Comparison of ENCODE assay signal across 29 mouse cellular contexts in the genomic region with DNA sequence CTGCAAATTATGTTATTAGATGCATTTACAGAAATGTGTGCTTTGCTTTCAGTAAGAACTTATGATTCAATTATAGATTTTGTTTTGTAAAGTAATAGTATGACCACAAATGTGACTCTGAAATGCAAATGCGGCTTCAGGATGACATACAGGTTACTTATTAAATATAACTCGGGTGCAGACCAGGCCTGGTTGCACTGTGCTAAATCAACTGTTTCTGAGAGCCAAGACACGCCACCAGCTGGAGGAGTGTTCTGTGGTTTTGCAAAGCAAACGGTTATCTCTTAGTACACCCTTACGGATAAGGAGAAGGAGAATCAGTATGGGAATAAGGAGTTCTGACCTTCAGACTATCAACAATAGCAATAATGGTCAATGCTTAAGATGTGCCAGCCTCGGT. TPM values are rescaled to one million over a fixed set of nuclear protein-coding genes. Genes with fewer than 3 reads are reported as not detected.
A peak's percentile ranks its signal among the peaks of the same experiment; 100 is the strongest.
DNase-seq lines count a peak whose midpoint lies in the region; ATAC-seq and TF ChIP-seq lines count a peak whose summit lies in the region.
"Had no signal": no experiment of that assay in that cellular context is flagged by ENCODE, and none has a peak within 500 bp of the region (broad histone marks: within the 10 kb centered on the region; RNA-seq: fewer than 3 reads in every experiment).

No protein-coding gene starts in this region.

- WGBS in kidney, adult 2 months = 50% methylated on average over 6 of the region's 6 CpGs
- WGBS in liver, embryonic 13.5 days (ENCODE audit: insufficient replicate concordance) = 39% methylated on average over 6 of the region's 6 CpGs
- 61% methylated on average over 6 of the region's 6 CpGs for whole genome bisulfite sequencing in liver, embryonic 11.5 days
- 34% methylated on average over 6 of the region's 6 CpGs for WGBS in liver, embryonic 16.5 days (ENCODE audit: insufficient replicate concordance)

- ATAC-seq in liver, embryonic 13.5 days (ENCODE audit: low read depth) = no peak
- no peak for ATAC-seq in liver, embryonic 11.5 days (replicated peaks; ENCODE audit: low FRiP score)
- ATAC-seq in liver, embryonic 16.5 days (ENCODE audit: low read depth) = no peak
- ATAC-seq: activated CD4-positive, CD25-positive, alpha-beta regulatory T cell, adult 4 months; CD4-positive, CD25-positive, alpha-beta regulatory T cell, adult 4 months; forebrain, embryonic 13.5 days; Patski had no signal

- H3K4me3 ChIP-seq in kidney, adult 2 months (ENCODE audit: insufficient read depth, low read depth, low read length) = no peak overlapping the region
- H3K4me3 ChIP-seq in liver, embryonic 13.5 days (replicated peaks) = no peak overlapping the region
- no peak overlapping the region for H3K4me3 ChIP-seq in liver, embryonic 11.5 days (ENCODE audit: low read depth, low read length)
- H3K4me3 ChIP-seq in liver, embryonic 16.5 days (ENCODE audit: low read depth, low read length) = no peak overlapping the region
- H3K4me3 ChIP-seq: embryonic facial prominence, embryonic 10.5 days; embryonic facial prominence, embryonic 12.5 days; forebrain, embryonic 13.5 days had no signal

- H3K9me3 ChIP-seq in liver, embryonic 13.5 days (replicated peaks) = no peaks in the 10 kb centered on the region
- H3K9me3 ChIP-seq in liver, embryonic 11.5 days (ENCODE audit: control insufficient read depth, low read length) = peaks cover 1% of the 10 kb centered on the region; the same call in 1 of the 2 replicates
- H3K9me3 ChIP-seq in liver, embryonic 16.5 days (replicated peaks; ENCODE audit: control insufficient read depth, low read length) = no peaks in the 10 kb centered on the region
- H3K9me3 ChIP-seq: embryonic facial prominence, embryonic 12.5 days had no signal

- H3K27me3 ChIP-seq in kidney, adult 2 months (replicated peaks; ENCODE audit: control insufficient read depth, insufficient read depth, low read length) = no peaks in the 10 kb centered on the region
- peaks cover 16% of the 10 kb centered on the region for H3K27me3 ChIP-seq in liver, embryonic 13.5 days
- H3K27me3 ChIP-seq in liver, embryonic 11.5 days (replicated peaks; ENCODE audit: control insufficient read depth, insufficient read depth, low read length) = no peaks in the 10 kb centered on the region
- H3K27me3 ChIP-seq in liver, embryonic 16.5 days (ENCODE audit: control insufficient read depth, insufficient read depth, low read depth, low read length) = peaks cover 12% of the 10 kb centered on the region
- H3K27me3 ChIP-seq: CH12.LX; embryonic facial prominence, embryonic 12.5 days; forebrain, embryonic 13.5 days had no signal

- no peak overlapping the region for H3K9ac ChIP-seq in liver, embryonic 13.5 days
- H3K9ac ChIP-seq in liver, embryonic 11.5 days (ENCODE audit: low read depth, low read length) = no peak overlapping the region
- no peak overlapping the region for H3K9ac ChIP-seq in liver, embryonic 16.5 days (ENCODE audit: low read depth, low read length)
- H3K9ac ChIP-seq: embryonic facial prominence, embryonic 12.5 days; forebrain, embryonic 13.5 days had no signal

- H3K27ac ChIP-seq in kidney, adult 2 months (ENCODE audit: insufficient read depth, low read depth, low read length) = peak overlapping the region; percentile 35; the same call in 1 of the 2 replicates
- no peak overlapping the region for H3K27ac ChIP-seq in liver, embryonic 13.5 days
- H3K27ac ChIP-seq in liver, embryonic 11.5 days (ENCODE audit: low read depth, low read length) = no peak overlapping the region
- H3K27ac ChIP-seq in liver, embryonic 16.5 days (ENCODE audit: low read length) = 0 out of 2 replicates have a peak overlapping the region, but pooled peaks have one; percentile 27
- H3K27ac ChIP-seq: embryonic facial prominence, embryonic 10.5 days; embryonic facial prominence, embryonic 12.5 days; forebrain, embryonic 13.5 days had no signal

- DNase-seq in kidney, adult 2 months = peak; percentile 51
- no peak for DNase-seq in kidney, postnatal 10 days
- DNase-seq in kidney, postnatal 14 days = peak; percentile 23
- DNase-seq in kidney, postnatal 4 days = no peak
- DNase-seq in liver, embryonic 13.5 days = no peak
- DNase-seq in liver, embryonic 11.5 days (ENCODE audit: low spot score) = no peak
- DNase-seq in gastrocnemius, postnatal 36 days = no peak
- DNase-seq: adrenal gland, adult 8-10 months; adrenal gland, postnatal 14 days; adrenal gland, postnatal 36 days; B cell, adult 2 months; cerebellum, adult 11-12 months; cerebellum, adult 2 months; cerebellum, adult 9-10 months; cerebellum, postnatal 10 days; cerebellum, postnatal 25 days had no signal

- no peak for TF ChIP-seq CTCF in kidney, adult 2 months (conservative IDR thresholded peaks at IDR 0.05; ENCODE audit: insufficient read depth, insufficient read length, low read depth, low read length)

- H3K4me1 ChIP-seq in kidney, adult 2 months (ENCODE audit: control insufficient read depth, insufficient read depth, low read length) = peaks cover 17% of the 10 kb centered on the region; the same call in 1 of the 2 replicates
- peaks cover 21% of the 10 kb centered on the region for H3K4me1 ChIP-seq in liver, embryonic 13.5 days (replicated peaks)
- H3K4me1 ChIP-seq in liver, embryonic 11.5 days (replicated peaks; ENCODE audit: control insufficient read depth, insufficient read depth, low read length) = peaks cover 5% of the 10 kb centered on the region; the same call in 1 of the 2 replicates
- H3K4me1 ChIP-seq in liver, embryonic 16.5 days (ENCODE audit: control insufficient read depth, low read depth, low read length) = no peaks in the 10 kb centered on the region; the same call in 1 of the 2 replicates

- H3K36me3 ChIP-seq in kidney, adult 2 months (ENCODE audit: control insufficient read depth, insufficient read depth, low read length) = no peaks in the 10 kb centered on the region
- H3K36me3 ChIP-seq in liver, embryonic 13.5 days = no peaks in the 10 kb centered on the region
- no peaks in the 10 kb centered on the region for H3K36me3 ChIP-seq in liver, embryonic 11.5 days (ENCODE audit: control insufficient read depth, insufficient read depth, low read length)
- no peaks in the 10 kb centered on the region for H3K36me3 ChIP-seq in liver, embryonic 16.5 days (ENCODE audit: control insufficient read depth, insufficient read depth)
- H3K36me3 ChIP-seq: embryonic facial prominence, embryonic 10.5 days; embryonic facial prominence, embryonic 12.5 days; G1E had no signal

- peak overlapping the region; percentile 21; the same call in 1 of the 2 replicates for H3K4me2 ChIP-seq in liver, embryonic 13.5 days
- H3K4me2 ChIP-seq in liver, embryonic 11.5 days = no peak overlapping the region
- H3K4me2 ChIP-seq in liver, embryonic 16.5 days (ENCODE audit: low read depth, low read length) = peak overlapping the region; percentile 1; the same call in 1 of the 2 replicates
- H3K4me2 ChIP-seq: embryonic facial prominence, embryonic 12.5 days; forebrain, embryonic 13.5 days had no signal

- TF ChIP-seq POLR2A in kidney, adult 2 months (IDR thresholded peaks at IDR 0.05; ENCODE audit: low read depth, low read length) = no peak

- intact Hi-C loops in gastrocnemius, postnatal 36 days (cut with DNase I) = no loop called here

RNA-seq across cellular contexts. Expression of gene Elovl2, which starts 4.5 kb away (rescaled TPM):
- 31.7 and 34.6 TPM in 2 replicates for polyA plus RNA-seq in kidney, adult 2 months (2012; rRNA removed)
- polyA plus RNA-seq in liver, embryonic 13.5 days (2015; fragmentation: Nextera tagmentation; extraction: Ambion mirVana) = 24.3 and 34.8 TPM in 2 replicates
- polyA plus RNA-seq in liver, embryonic 11.5 days (2014; fragmentation: Nextera tagmentation; extraction: Ambion mirVana) = 32.5 and 38.1 TPM in 2 replicates
- 47.5 and 50.6 TPM in 2 replicates for polyA plus RNA-seq in liver, embryonic 16.5 days (2015; fragmentation: Nextera tagmentation; extraction: Ambion mirVana)
- total RNA-seq in gastrocnemius, postnatal 36 days (2021) = under 1 TPM in 1 of 2 experiments, not detected in 1; 0.05 TPM
- total RNA-seq: CH12.LX had no signal
- polyA plus RNA-seq: activated CD4-positive, CD25-positive, alpha-beta regulatory T cell, adult 4 months; CD4-positive, CD25-positive, alpha-beta regulatory T cell, adult 4 months; G1E; Patski had no signal

RNA-seq across cellular contexts. Expression of gene Smim13, which starts 34.0 kb away (rescaled TPM):
- polyA plus RNA-seq in kidney, adult 2 months (2012; rRNA removed) = 3.0 and 3.7 TPM in 2 replicates
- polyA plus RNA-seq in liver, embryonic 13.5 days (2015; fragmentation: Nextera tagmentation; extraction: Ambion mirVana) = 5.4 and 6.6 TPM in 2 replicates
- 12.6 and 16.9 TPM in 2 replicates for polyA plus RNA-seq in liver, embryonic 11.5 days (2014; fragmentation: Nextera tagmentation; extraction: Ambion mirVana)
- 4.5 and 4.8 TPM in 2 replicates for polyA plus RNA-seq in liver, embryonic 16.5 days (2015; fragmentation: Nextera tagmentation; extraction: Ambion mirVana)
- 10 to 100 TPM; 36.6 to 37.9 TPM for total RNA-seq in gastrocnemius, postnatal 36 days (2021)

RNA-seq across cellular contexts. Expression of gene Gm17364, which starts 58.1 kb away (rescaled TPM):
- not detected in 2 replicates for polyA plus RNA-seq in kidney, adult 2 months (2012; rRNA removed)
- polyA plus RNA-seq in liver, embryonic 13.5 days (2015; fragmentation: Nextera tagmentation; extraction: Ambion mirVana) = not detected in 2 replicates
- polyA plus RNA-seq in liver, embryonic 11.5 days (2014; fragmentation: Nextera tagmentation; extraction: Ambion mirVana) = not detected in 2 replicates
- polyA plus RNA-seq in liver, embryonic 16.5 days (2015; fragmentation: Nextera tagmentation; extraction: Ambion mirVana) = not detected in 2 replicates
- total RNA-seq in gastrocnemius, postnatal 36 days (2021) = not detected
- total RNA-seq: adrenal gland, adult 18-20 months; adrenal gland, adult 8-10 months; adrenal gland, postnatal 14 days; adrenal gland, postnatal 36 days; CH12.LX; G1E had no signal
- polyA plus RNA-seq: activated CD4-positive, CD25-positive, alpha-beta regulatory T cell, adult 4 months; CD4-positive, CD25-positive, alpha-beta regulatory T cell, adult 4 months; cerebellum, adult 2 months; cortical plate, adult 2 months; embryonic facial prominence, embryonic 10.5 days; embryonic facial prominence, embryonic 12.5 days; embryonic facial prominence, embryonic 14.5 days; forebrain, embryonic 11.5 days; forebrain, embryonic 13.5 days; G1E; Patski had no signal

Comparison
In these comparisons a context has a peak if more than half of its experiments do, and no peak if none do; other contexts are left out.
1. DNase-seq: peak in kidney, adult 2 months (single experiment) and kidney, postnatal 14 days (single experiment); none in kidney, postnatal 10 days (single experiment), kidney, postnatal 4 days (0 of 2), liver, embryonic 13.5 days (single experiment), liver, embryonic 11.5 days (single experiment) and gastrocnemius, postnatal 36 days (0 of 2).
2. H3K27ac ChIP-seq: peak in kidney, adult 2 months (single experiment) and liver, embryonic 16.5 days (single experiment); none in liver, embryonic 13.5 days (single experiment) and liver, embryonic 11.5 days (single experiment).